Mouse (Mus musculus) thymus, postnatal 10 days (tissue): ENCODE measurements around the gene Cfdp1.
A peak's percentile ranks its signal among the peaks of the same experiment; 100 is the strongest.

Experiments
- DNase-seq, 2 experiments: peaks; one replicate each; pipeline ENCODE4 v3.0.0; 2021; ENCODE audit warnings: low spot score in 2 of 2

Gene Cfdp1

GRCm38 (mm10) chr8:111853861-111854501, at the start of gene Cfdp1:
Gene Cfdp1, minus strand, starts transcription at chr8:111854291.
- peak; percentile 93 to 94 for DNase-seq

- no peak for DNase-seq
Measured at GRCm38 (mm10) chr8:111902080-111902479, 48.0 kb upstream of the Cfdp1 start.

GRCm38 (mm10) chr8:111898586-111898985, 44.5 kb upstream of the Cfdp1 start:
- no peak for DNase-seq

GRCm38 (mm10) chr8:111894955-111895354, 40.9 kb upstream of the Cfdp1 start:
- no peak for DNase-seq

- DNase-seq: no peak
Measured at GRCm38 (mm10) chr8:111892615-111893014, 38.5 kb upstream of the Cfdp1 start.

GRCm38 (mm10) chr8:111891983-111892382, 37.9 kb upstream of the Cfdp1 start:
- no peak for DNase-seq

GRCm38 (mm10) chr8:111890911-111891303, 36.8 kb upstream of the Cfdp1 start:
- DNase-seq: no peak

GRCm38 (mm10) chr8:111889931-111890910, 36.1 kb upstream of the Cfdp1 start:
- DNase-seq: no peak

- no peak for DNase-seq
Measured at GRCm38 (mm10) chr8:111888091-111888650, 34.1 kb upstream of the Cfdp1 start.

- DNase-seq: no peak
Measured at GRCm38 (mm10) chr8:111887479-111887878, 33.4 kb upstream of the Cfdp1 start.

GRCm38 (mm10) chr8:111883615-111884014, 29.5 kb upstream of the Cfdp1 start:
- no peak for DNase-seq

- DNase-seq: peak in 1 of 2 experiments; percentile 49
Measured at GRCm38 (mm10) chr8:111881591-111881990, 27.5 kb upstream of the Cfdp1 start.

GRCm38 (mm10) chr8:111877711-111878110, 23.6 kb upstream of the Cfdp1 start:
- DNase-seq: no peak

- peak; percentile 93 to 98 for DNase-seq
Measured at GRCm38 (mm10) chr8:111876355-111876948, 22.4 kb upstream of the Cfdp1 start, which contains the start of gene Tmem170. Gene Tmem170, minus strand, starts transcription at chr8:111876750.

GRCm38 (mm10) chr8:111875758-111876157, 21.7 kb upstream of the Cfdp1 start:
- DNase-seq: peak in 1 of 2 experiments; percentile 12

- no peak for DNase-seq
Measured at GRCm38 (mm10) chr8:111871278-111871677, 17.2 kb upstream of the Cfdp1 start.

- no peak for DNase-seq
Measured at GRCm38 (mm10) chr8:111870379-111870778, 16.3 kb upstream of the Cfdp1 start.

GRCm38 (mm10) chr8:111868664-111869063, 14.6 kb upstream of the Cfdp1 start:
- no peak for DNase-seq

GRCm38 (mm10) chr8:111865857-111866256, 11.8 kb upstream of the Cfdp1 start:
- no peak for DNase-seq

GRCm38 (mm10) chr8:111865130-111865852, 11.2 kb upstream of the Cfdp1 start:
- DNase-seq: no peak

GRCm38 (mm10) chr8:111864648-111865047, 10.6 kb upstream of the Cfdp1 start:
- no peak for DNase-seq
